Mouse (Mus musculus): ENCODE data around the gene Cd81.

DNA sequence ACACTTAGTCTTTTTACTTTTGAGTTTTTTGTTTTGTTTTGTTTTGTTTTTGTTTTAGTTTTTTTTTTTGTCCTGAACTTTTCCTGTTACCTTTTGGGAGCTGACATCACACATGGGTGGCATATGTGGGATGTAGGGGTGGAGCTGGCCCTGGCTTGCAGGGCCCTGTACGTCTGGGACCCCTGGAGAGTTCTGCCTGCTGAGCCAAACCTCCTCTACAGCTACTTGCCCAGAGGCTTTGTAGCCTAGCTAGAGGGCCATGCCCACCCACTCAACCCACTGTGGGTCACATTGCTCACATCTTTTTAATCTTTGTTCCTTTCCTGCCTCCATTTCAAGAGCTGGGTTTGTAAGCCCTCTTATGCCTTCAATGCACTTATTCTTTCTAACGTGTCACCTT is 14.9 kb downstream of the Cd81 start:
- no peak for TF ChIP-seq POLR2A (IDR thresholded peaks at IDR 0.05; ENCODE audit: low read depth, low read length)
- TF ChIP-seq CTCF (IDR thresholded peaks at IDR 0.05; ENCODE audit: extremely low read depth, insufficient read length, insufficient replicate concordance, low read depth, low read length): no peak

Data from small intestine, adult 2 months (tissue).